Mouse (Mus musculus) macrophage (primary cell): Measurements from ENCODE around the gene Cacnb2. TPM values are rescaled to one million over a fixed set of nuclear protein-coding genes. Genes with fewer than 3 reads are reported as not detected.

Experiments
- H3K27ac ChIP-seq: fragments of 350-480 bp; formaldehyde crosslinking; 2 replicates; pipeline ENCODE4 v1.9.0; 2021
- H3K36me3 ChIP-seq: fragments of 350-480 bp; formaldehyde crosslinking; 2 replicates; pipeline ENCODE4 v1.9.0; 2021; ENCODE audit errors: inconsistent target
- H3K4me3 ChIP-seq: fragments of 350-480 bp; formaldehyde crosslinking; 2 replicates; pipeline ENCODE4 v1.9.0; 2021; ENCODE audit errors: inconsistent target
- H3K79me2 ChIP-seq: fragments of 350-480 bp; formaldehyde crosslinking; 2 replicates; pipeline ENCODE4 v1.9.0; 2021; ENCODE audit errors: inconsistent target
- WGBS: methylation state at CpG from one replicate; pipeline ENCODE4 v1.1.7; 2026; ENCODE audit warnings: inconsistent platforms; ENCODE audit not compliant: missing documents; 5-methylcytosine and 5-hydroxymethylcytosine counted together
- polyA plus RNA-seq: library from polyadenylated mRNA; stranded (reverse); fragments of 250-400 nt; gene quantifications from 3 replicates; pipeline ENCODE4 v1.2.4, GENCODE M21; 2018; ENCODE audit warnings: inconsistent platforms

Gene Cacnb2
- polyA plus RNA-seq, 1 experiment from 2014 or later = not detected

DNA sequence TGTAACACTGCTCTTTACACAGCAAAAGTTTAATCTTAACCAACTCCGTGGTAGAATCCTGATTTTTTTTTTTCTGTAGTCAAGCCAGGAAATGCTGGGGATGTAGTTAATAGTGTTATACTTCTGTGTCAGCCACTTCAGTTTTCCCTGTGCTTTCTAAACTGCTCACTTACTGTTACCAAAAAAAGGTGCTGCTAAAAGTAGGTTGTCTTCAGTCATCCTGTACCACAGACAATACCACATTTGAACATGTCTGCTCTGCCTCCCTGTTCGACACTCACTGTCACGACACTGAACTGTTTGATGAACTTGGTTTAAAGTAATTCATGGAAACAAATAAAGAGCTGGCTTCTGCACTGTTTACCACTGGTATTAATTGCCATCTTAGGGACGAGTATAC, 385.6 kb downstream of the Cacnb2 start:
- 88% methylated on average over 4 of the region's 4 CpGs for WGBS
- Histone ChIP-seq H3K36me3 (no peaks in the 10 kb centered on the region), H3K4me3 (no peak overlapping the region), H3K79me2 (no peaks in the 10 kb centered on the region), H3K27ac (no peak overlapping the region)

DNA sequence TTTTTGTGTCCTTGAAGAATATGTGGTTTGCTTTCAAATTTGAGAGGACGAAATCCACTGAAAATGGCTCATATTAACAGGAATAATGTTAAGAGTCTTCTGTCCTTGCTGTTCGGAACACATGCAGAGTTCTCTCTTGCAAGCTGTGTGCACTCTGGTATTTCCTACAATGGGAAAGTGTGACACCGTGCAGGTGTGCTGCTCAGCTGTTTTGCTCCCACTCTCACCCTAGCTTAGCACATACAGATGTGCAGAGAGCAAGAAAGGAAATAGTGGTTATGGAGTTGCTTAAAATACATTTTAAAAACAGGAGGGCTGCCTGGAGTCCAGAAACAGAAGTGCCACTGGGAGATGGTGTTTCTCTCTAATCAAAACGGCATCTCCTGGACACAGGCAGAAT, 386.5 kb downstream of the Cacnb2 start:
- Histone ChIP-seq H3K4me3 (no peak overlapping the region), H3K36me3 (no peaks in the 10 kb centered on the region), H3K79me2 (no peaks in the 10 kb centered on the region), H3K27ac (no peak overlapping the region)
- WGBS = 65% methylated on average over 4 of the region's 4 CpGs

DNA sequence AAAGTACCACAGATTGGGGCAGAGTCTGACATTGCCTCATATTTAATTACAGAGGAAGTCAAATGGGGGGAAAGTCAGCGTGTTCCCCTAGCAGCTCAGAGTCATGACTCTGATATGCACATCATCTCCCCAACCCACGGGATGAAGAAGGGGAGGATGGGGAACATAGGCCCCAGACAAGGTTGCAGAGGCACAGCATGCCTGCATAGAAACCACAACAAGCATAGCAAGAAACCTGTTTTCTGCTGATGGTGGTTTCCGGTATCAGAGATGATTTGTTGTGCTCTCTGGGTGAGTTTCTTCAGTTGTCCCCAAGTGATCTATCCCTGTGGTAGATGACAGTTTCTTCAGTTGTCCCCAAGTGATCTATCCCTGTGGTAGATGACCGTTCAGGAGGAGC, 389.6 kb downstream of the Cacnb2 start:
- no peak overlapping the region for H3K4me3 ChIP-seq
- no peaks in the 10 kb centered on the region for H3K36me3 ChIP-seq
- H3K79me2 ChIP-seq = no peaks in the 10 kb centered on the region
- no peak overlapping the region for H3K27ac ChIP-seq
- WGBS = 98% methylated on average over 4 of the region's 4 CpGs

DNA sequence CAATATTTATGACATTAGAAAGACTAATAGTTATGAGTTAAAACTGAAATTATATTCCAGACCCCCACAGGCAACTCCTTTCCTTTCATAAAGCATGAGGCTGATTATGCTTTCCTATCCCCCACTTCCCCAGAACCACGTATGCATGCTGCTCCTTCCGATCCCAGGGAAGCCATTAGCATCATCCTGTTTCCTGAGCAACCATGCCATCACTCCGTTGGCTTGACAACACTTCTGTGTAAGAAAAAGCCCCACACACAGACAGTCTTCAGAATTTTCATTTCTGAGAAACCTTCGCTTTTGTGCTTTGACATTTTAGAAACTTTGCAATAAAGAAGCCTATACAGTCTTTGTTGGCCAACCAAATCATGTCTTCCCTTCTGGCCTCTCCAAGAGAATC, 393.1 kb downstream of the Cacnb2 start:
- Histone ChIP-seq H3K4me3 (no peak overlapping the region), H3K36me3 (no peaks in the 10 kb centered on the region), H3K27ac (no peak overlapping the region), H3K79me2 (no peaks in the 10 kb centered on the region)
- 96% methylated on average over 4 of the region's 4 CpGs for WGBS

DNA sequence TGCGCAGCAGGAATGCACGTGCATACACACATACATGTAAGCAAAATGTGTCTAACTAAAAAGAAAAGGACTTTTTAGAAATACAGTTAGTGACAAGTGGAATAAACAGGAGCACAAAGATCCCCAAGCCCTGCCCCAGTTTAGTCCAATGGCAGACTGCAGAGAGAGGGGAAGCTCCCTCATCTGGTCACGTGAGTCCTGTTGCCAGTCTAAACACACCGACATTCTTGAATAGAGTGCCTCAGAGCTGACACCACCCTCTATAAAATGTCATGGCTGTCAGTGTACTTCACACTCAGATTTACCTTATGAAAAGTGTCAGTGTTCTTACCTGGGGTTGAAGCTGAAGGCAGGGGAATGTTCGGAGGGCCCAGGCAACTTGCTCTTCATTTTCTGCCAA, 394.9 kb downstream of the Cacnb2 start:
- Histone ChIP-seq H3K36me3 (no peaks in the 10 kb centered on the region), H3K79me2 (no peaks in the 10 kb centered on the region), H3K27ac (no peak overlapping the region), H3K4me3 (no peak overlapping the region)
- WGBS = 87% methylated on average over 5 of the region's 5 CpGs

DNA sequence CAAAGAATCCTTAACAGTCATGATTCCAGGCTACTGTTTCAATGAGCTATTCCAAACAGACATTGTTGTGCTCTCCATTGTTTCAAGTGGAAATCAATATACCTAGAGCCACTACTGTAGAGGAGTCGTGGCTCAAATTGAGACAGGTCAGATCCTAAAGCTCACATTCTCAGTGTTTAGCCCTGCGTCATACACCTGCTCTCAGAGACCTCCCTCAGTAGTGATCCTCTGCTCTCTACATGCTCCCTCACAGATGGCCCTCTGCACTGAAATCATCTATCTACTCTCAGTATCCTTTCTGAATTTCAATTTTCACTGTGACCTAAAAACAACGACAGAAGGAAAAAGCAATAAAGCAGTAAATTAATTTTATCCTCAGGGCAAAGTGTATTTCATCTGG, 404.6 kb downstream of the Cacnb2 start:
- 95% methylated on average over 3 of the region's 3 CpGs for WGBS
- Histone ChIP-seq H3K36me3 (no peaks in the 10 kb centered on the region), H3K4me3 (no peak overlapping the region), H3K27ac (no peak overlapping the region), H3K79me2 (no peaks in the 10 kb centered on the region)

DNA sequence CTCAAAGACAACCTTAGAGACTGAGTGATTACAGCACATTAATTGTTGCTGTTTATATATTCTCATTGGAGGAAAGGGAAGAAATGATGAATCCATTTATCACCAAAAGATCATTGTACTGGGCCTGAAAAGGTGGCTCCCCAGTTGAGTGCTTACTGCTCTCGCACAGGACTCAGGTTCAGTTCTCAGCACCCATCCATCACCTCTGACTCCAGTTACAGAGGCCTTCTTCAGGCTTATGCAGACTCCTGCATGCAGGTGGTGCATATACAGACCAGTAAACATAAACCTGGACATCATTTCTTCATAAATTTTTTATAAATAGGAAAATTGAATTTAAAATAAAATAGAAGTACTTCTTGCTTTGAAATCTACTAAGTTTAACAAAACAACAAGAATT, 405.2 kb downstream of the Cacnb2 start:
- H3K27ac ChIP-seq = no peak overlapping the region
- WGBS = 94% methylated on average over 1 of the region's 1 CpGs
- no peaks in the 10 kb centered on the region for H3K79me2 ChIP-seq
- no peak overlapping the region for H3K4me3 ChIP-seq
- no peaks in the 10 kb centered on the region for H3K36me3 ChIP-seq

DNA sequence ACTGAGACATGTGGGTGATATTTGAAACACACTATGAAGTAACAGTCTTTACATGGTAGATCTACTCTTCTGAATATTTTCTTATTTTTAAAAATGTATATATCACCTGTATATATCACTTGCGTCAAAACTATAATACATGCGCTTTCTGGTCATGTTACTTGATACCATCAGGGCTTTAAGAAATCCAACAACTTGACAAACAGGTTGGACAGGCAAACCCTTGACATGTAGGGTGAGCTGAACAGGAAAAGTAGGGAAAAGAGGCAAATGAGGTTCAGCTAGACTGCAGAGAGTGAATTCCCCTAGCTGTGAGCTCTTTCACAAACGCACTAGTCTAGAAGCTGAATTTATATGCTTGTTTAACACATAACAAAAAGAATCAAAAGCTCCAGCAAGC, 423.9 kb downstream of the Cacnb2 start:
- Histone ChIP-seq H3K36me3 (peaks cover 9% of the 10 kb centered on the region; the same call in 1 of the 2 replicates), H3K4me3 (no peak overlapping the region), H3K27ac (no peak overlapping the region), H3K79me2 (no peaks in the 10 kb centered on the region)
- 100% methylated on average over 3 of the region's 3 CpGs for WGBS

DNA sequence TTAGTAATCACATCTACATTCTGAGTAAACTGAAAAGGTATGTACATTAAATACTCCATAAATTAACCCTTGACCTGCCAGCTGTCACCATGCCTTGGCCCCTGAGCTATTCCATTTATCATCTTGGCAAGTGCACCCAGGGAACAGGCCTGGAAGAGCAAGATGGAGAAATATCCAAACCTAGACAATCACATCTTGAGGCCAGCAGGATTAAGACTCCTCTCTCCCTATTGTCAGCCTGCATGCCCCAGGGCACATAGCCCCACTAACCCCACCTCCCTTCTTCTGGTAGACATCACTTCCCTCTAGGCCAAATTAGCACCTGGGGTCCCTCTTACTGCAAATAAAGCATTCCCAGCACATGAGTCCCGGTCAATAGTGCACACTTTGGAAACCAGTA, 424.9 kb downstream of the Cacnb2 start:
- no peak overlapping the region for H3K4me3 ChIP-seq
- peaks cover 9% of the 10 kb centered on the region; the same call in 1 of the 2 replicates for H3K36me3 ChIP-seq
- WGBS = 100% methylated on average over 1 of the region's 1 CpGs
- H3K79me2 ChIP-seq = no peaks in the 10 kb centered on the region
- H3K27ac ChIP-seq = no peak overlapping the region

Other genes starting within 250 kb of the Cacnb2 start
- gene Slc39a12, start 214.8 kb upstream of the Cacnb2 start, polyA plus RNA-seq = 1.7 to 4.4 TPM (median 3.2 TPM) in 3 replicates